Mouse (Mus musculus) adrenal gland, postnatal 25 days (tissue): ENCODE results near the gene Pif1. TPM values are rescaled to one million over a fixed set of nuclear protein-coding genes. Genes with fewer than 3 reads are reported as not detected.

Source experiments
- DNase-seq: peaks from one replicate; pipeline ENCODE4 v3.0.0; 2021; ENCODE audit warnings: mixed read lengths
- long read RNA-seq: library from polyadenylated mRNA; stranded (forward); transcript quantifications from one replicate; pipeline ENCODE4 v2.0.0, GENCODE M21; 2021
- total RNA-seq: library from RNA; stranded (reverse); gene quantifications from 2 replicates; pipeline ENCODE4 v1.2.3, GENCODE M21; 2021

Gene Pif1
- total RNA-seq = 1.1 and 1.6 TPM in 2 replicates
- long read RNA-seq, partial matches to known transcripts = 1 of 1 reads
- long read RNA-seq, other reads (novel, unspliced or antisense) = 0 of 1 reads

DNA sequence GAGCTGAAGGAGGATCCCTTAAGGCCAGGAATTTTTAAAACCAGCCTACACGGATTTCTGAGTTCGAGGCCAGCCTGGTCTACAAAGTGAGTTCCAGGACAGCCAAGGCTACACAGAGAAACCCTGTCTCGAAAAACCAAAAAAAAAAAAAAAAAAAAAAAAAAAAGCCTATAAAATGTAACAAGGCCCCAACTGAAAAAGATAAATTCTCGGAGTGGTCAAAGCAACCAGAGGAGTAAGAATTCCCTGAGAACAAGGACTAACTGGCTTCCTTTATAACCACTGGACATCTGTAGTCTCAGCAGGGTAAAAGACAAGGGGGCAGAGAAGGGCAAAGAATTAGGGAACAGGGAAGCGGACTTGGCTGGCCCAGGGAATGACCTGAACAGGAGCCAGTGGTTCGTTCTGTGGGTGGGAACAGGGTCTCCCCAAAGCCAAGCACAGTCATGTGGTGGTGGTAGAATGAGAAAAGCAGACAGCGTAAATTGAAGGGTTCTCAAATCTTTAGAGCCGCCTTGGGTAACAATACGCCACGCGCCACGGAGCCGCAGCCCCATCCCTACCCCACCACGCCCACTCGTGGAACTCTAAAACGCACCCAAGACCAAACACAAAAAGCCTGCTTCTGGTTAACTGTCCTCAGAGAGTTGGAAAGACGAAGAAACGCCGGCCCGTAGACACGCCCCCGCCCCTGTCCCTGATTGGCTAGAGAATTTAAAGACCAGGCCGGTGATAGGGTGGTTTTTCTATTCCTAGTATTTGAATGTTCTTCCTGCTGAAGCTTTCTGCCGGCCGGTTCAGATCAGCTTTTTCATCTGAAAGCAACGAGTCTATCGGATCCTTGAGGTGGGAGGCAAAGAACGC, at the start of gene Pif1:
Pif1 (plus strand) TSS at position 755 of the 864 bp plus-strand sequence.
- DNase-seq = peak; percentile 80

- DNase-seq = peak; percentile 34
Observed at GRCm38 (mm10) chr9:65537901-65538630, 48.9 kb upstream of the Pif1 start.

DNA sequence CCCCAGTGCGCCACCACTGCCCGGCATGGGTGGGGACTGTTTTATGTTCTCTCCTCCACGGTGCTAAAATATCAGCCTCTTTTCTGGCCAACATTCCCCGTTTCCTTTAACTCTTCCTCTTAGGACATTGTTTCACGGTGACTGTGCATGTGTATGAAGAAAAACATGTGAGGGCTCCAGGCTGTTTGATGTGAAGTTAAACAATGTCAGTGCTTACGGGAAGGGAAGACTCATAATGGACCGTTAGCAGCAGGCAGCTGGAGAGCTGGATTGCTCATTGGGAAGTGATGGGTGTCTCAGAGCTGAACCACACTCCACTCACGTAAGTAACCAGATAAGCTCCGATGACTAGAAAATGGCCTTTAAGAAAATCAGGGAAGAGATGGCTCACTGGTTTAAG, 47.3 kb upstream of the Pif1 start:
- no peak for DNase-seq

DNA sequence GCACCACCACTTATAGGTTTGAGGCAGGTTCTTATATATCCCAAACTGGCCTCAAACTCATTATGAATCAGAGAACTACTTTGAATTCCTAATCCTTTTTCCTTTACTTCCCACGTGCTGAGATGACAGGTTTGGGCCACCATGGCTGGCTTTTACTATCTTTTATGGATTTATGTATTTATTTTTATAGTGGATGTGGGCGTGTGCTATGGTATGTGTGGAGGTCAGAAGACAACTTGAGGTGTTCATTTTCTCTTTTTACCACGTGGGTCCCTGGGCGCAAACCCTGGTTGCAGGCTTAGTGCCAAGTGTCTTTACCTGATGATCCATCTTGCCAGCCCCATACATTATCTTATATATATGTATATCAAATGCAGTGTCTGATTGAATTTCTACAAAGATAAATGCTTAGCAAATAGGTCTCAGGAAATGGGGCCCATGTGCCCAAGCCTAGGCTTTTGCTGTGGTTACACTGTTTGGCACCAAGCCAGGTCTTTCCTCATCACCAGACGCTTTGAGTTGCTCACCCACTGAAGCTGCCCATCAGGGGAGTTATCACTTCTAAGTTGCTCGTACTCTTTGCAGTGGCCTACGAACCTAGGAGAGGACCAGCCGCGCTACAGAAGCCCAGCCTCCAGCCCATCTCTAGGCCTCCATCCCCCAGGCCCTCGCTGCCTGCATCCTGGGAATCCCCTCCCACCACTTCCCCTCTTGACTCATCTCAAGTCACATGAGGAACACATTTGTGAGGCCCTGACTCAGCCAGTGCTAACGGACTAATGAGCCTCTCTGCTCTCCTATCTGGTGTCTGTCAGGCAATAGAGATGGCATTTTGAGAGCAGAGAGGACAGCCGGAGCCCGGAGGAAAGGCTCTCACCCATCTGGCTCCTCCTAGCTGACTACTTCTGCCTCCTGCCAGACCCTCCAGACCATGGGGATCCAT, 45.6 kb upstream of the Pif1 start:
- DNase-seq = peak; percentile 57

DNA sequence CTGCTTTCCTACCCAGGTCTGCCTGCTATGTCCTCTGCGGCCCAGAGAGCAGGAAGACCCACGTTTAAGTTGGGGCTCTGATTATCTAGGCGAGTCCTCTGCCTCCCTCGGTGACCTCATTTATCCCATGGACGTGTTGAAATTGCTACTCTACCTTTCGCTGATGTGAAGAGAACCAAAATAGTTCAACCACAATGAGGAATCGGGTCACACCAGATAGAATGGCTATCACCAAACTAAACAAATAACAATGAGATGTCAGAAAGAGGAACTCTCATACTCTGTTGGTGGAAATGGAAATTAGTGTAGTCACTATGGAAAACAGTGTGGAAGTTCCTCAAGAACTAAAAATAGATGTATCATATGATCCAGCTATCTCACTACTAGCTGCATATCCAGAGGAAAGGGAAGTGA, 44.8 kb upstream of the Pif1 start:
- no peak for DNase-seq

- DNase-seq = no peak
Observed at GRCm38 (mm10) chr9:65545635-65546412, 41.1 kb upstream of the Pif1 start.

GRCm38 (mm10) chr9:65546413-65546695, 40.6 kb upstream of the Pif1 start:
- DNase-seq = peak; percentile 61

GRCm38 (mm10) chr9:65547111-65547510, 39.8 kb upstream of the Pif1 start:
- DNase-seq = peak; percentile 28

DNA sequence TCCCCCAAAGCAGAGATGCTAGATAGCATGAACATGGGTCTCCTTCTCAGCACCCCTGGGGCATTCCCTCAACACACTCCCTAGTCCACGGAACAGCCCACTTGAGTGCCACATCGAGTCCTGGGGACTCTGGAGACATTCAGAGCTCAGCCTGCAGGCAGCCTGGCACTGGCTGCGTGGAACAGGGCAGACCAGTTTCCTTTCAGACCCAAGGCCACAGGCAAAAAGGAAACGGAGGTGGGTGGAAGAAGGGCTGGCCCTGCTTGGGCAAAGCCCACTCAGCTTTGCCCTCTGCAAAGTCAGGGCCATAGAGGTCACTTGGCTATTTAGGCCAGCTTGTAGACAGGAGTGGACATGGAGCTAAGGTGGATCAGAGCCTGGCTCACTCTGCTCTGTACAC, 39.1 kb upstream of the Pif1 start:
- DNase-seq = peak; percentile 24

GRCm38 (mm10) chr9:65548311-65548710, 38.6 kb upstream of the Pif1 start:
- DNase-seq = peak; percentile 38

DNA sequence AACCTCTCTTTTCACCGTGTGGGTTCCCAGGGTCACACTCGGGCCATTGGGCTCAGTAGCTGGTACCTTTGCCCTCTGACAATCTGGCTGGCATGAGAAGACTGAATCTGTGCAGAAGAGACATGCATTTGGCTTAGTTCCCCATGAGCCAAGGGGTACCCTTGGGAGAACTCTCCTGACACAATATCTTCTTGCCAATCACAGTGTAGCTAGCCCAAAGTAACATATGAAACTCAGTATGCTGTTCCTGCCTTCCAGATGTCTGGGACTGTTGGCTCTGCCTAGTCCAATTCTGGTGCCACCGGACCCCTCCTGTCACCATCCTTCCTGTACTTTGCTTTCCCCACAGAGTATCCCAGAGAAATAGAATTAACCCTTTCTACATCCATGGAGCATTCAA, 37.8 kb upstream of the Pif1 start:
- no peak for DNase-seq

DNA sequence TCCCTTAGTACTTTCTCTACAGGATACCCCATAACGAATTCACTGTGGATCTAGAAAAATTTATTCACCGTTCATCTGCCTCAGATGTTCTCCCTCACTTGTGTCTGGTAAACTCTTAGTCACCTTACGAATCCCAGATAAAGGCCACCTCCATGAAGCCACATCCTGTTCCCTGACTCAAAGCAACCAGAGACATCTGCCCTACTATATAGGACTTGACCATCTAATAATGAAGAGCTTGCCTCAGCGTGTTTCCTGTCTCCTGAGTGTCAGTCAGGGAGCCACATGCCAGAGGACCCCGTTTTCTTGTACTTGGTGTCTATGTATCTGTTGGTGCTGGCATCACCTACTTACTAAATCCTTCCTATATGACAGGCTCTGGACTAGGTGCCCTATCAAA, 37.3 kb upstream of the Pif1 start:
- no peak for DNase-seq

DNA sequence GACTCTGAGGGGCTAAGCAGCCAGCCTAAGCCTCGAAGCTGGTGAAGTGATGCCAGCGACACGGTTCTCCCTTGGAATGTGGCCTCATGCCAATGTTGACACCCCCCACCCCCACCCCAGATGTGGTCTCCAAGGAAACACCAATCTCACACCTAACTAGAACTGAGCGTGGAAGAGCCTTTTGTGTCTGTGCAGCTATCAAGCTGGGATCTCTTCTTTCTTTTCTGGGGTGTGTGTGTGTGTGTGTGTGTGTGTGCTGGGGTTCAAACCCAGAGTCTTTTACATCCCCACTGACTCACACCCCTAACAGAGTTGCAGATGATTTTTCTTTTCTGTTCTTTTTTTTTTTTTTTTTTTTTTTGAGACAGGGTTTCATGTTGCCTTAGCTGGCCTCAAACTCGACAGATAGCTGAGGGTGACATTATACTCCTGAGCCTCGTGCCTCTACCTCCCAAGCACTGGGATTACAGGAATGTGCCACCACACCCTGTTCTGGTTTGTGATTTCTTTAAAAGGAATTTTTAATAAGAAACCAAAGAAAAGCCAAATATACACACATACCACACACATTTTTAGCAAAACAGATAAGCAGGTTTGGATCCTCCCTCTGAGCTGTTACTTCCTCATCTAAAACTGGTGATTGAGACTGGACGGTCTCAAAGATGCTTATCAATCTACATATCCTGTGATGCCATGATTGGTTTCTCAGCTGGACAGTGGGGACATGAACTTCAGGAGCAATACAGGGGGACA, 36.7 kb upstream of the Pif1 start:
- no peak for DNase-seq

- DNase-seq = peak; percentile 59
Observed at GRCm38 (mm10) chr9:65551035-65551434, 35.9 kb upstream of the Pif1 start.

DNA sequence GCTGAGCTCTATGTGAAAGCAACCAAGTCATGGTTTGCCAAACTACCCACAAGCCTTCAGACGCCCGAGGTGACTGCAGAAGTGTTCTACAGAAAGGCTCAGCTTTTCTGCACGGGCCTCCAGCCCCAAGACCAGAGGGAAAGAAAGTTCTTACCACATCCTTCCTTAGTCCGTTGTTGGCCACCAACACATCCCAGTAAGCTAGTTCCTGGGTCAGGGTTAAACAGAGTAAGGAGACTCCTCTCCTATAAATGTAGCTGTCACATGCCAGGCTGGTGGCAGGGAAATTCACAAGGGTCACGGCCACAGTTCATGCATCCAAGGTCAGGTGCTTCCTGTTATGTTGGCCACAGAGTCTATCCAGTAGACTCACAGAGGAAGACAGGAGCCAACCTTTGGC, 34.8 kb upstream of the Pif1 start:
- DNase-seq = peak; percentile 46

GRCm38 (mm10) chr9:65552711-65553110, 34.2 kb upstream of the Pif1 start:
- DNase-seq = no peak

- DNase-seq = no peak
Observed at GRCm38 (mm10) chr9:65555001-65555405, 32.0 kb upstream of the Pif1 start.

DNA sequence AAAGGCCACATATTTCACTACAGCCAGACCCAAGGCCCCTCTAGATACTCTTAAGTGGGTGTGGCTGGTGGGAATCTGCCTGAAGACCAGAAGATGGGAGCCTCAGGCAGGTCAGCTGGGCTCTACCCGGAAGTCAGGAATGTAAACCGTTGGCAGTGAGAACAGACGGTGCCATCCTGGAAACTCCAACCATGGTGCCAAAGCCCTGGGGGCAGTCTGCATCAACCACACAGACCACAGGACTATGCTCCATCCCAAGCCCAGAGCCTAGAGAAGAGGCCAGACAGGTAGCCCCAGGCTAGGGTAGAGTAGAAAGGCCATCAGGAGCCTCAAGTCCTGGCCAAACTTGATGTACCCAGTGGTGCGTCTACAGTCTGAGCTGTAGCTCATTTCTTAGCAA, 31.3 kb upstream of the Pif1 start:
- DNase-seq = no peak

GRCm38 (mm10) chr9:65556349-65556748, 30.6 kb upstream of the Pif1 start:
- DNase-seq = no peak

- DNase-seq = no peak
Observed at GRCm38 (mm10) chr9:65556979-65557378, 30.0 kb upstream of the Pif1 start.

DNA sequence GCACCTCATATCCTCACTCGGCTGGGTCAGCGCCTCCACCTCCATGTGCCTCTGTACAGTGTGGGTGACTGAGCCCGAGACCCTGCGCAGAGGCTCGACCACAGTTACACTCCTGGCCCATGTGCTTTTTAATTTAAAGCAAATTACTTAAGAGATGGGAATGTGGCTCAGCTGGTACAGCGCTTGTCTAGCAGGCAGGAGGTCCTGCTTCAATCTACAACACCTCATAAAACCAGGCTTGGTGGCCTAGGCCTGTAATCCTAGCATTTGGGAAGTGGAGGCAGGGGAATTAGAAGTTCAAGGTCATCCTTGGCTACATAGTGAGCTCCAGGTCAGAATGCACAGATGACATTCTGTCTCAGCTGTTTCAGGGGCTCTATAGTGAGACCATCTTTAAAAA, 28.2 kb upstream of the Pif1 start:
- no peak for DNase-seq
